Mouse (Mus musculus) liver, adult 2 months (tissue): Measurements from ENCODE around the gene Gldn. TPM values are rescaled to one million over a fixed set of nuclear protein-coding genes. Genes with fewer than 3 reads are reported as not detected.

ENCODE experiments used
- DNase-seq: peaks from one replicate; pipeline ENCODE4 v3.0.0-alpha.2; 2011; ENCODE audit warnings: low read depth, low spot score; ENCODE audit errors: extremely low read depth
- H3K27ac ChIP-seq: fragments of 200-500 bp; replicated peaks from 2 replicates; pipeline ENCODE4 v1.5.1; 2012; ENCODE audit warnings: low read depth, mild to moderate bottlenecking, control low read depth, inconsistent platforms, low read length; ENCODE audit not compliant: insufficient read depth
- H3K27me3 ChIP-seq: fragments of 200-500 bp; 2 replicates; pipeline ENCODE4 v1.6.1; 2012; ENCODE audit warnings: mild to moderate bottlenecking, moderate library complexity, low read length, inconsistent platforms; ENCODE audit not compliant: control insufficient read depth, insufficient read depth
- H3K36me3 ChIP-seq: fragments of 200-500 bp; 2 replicates; pipeline ENCODE4 v1.6.1; 2012; ENCODE audit warnings: low read length, inconsistent platforms; ENCODE audit not compliant: control insufficient read depth, insufficient read depth
- H3K4me1 ChIP-seq: fragments of 200-500 bp; 2 replicates; pipeline ENCODE4 v1.6.1; 2011; ENCODE audit warnings: low read length; ENCODE audit not compliant: control insufficient read depth, insufficient read depth
- H3K4me3 ChIP-seq: fragments of 200-500 bp; 2 replicates; pipeline ENCODE4 v1.5.1; 2011; ENCODE audit warnings: low read depth, mild to moderate bottlenecking, control low read depth, low read length, moderate library complexity; ENCODE audit not compliant: insufficient read depth
- H3K79me2 ChIP-seq: fragments of 200-500 bp; 2 replicates; pipeline ENCODE4 v1.6.1; 2012; ENCODE audit warnings: inconsistent platforms, mild to moderate bottlenecking, low read length, moderate library complexity; ENCODE audit not compliant: control insufficient read depth, insufficient read depth
- H3K9ac ChIP-seq: fragments of 200-500 bp; 2 replicates; pipeline ENCODE4 v1.6.1; 2012; ENCODE audit warnings: low read depth, mild to moderate bottlenecking, control low read depth, inconsistent platforms, low read length
- CTCF ChIP-seq: fragments of 200-500 bp; IDR thresholded peaks from 2 replicates; pipeline ENCODE4 v1.5.1; 2011; ENCODE audit warnings: low read depth, low read length, control low read depth
- POLR2A ChIP-seq: fragments of 200-500 bp; IDR thresholded peaks from 2 replicates; pipeline ENCODE4 v1.6.1; 2011; ENCODE audit warnings: low read length, control low read depth; ENCODE audit not compliant: insufficient read depth; ENCODE audit errors: extremely low read depth
- WGBS: fragments of 180-500 bp; shearing (Covaris S2); methylation state at CpG from one replicate; pipeline ENCODE4 v1.1.7; 2018; 5-methylcytosine and 5-hydroxymethylcytosine counted together
- polyA plus RNA-seq: library from polyadenylated mRNA; depleted of rRNA; stranded (reverse); fragments of >200 nt; gene quantifications from 2 replicates; pipeline ENCODE4 v1.2.3, GENCODE M21; 2012
- total RNA-seq: library from RNA; depleted of rRNA; stranded (reverse); fragments of >200 nt; gene quantifications from 2 replicates; pipeline ENCODE4 v1.2.3, GENCODE M21; 2014

Gldn gene
- total and polyA plus RNA-seq, 2 experiments, result not detected

DNA sequence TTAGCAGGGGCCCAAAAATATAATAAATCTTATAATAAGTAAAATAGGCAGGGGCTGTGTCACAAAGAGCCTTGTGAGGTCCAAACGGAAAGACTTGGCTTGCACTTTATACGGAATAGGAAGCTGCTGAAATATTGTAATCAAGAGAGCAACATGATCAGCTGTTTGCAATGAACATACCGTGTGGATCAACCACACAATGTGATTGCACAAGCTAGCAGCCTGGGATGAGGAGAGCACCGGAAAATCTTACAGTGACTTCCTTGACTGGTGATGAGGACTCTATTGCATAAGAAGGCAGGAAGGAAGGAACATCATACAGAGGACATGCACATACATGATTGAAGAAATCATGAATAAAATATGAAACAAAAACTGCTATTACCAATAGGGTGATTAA lies 11.0 kb upstream of the Gldn start:
- TF ChIP-seq CTCF, result no peak
- 82% methylated on average over 4 of the region's 4 CpGs for WGBS
- no peaks in the 10 kb centered on the region for H3K4me1 ChIP-seq

DNA sequence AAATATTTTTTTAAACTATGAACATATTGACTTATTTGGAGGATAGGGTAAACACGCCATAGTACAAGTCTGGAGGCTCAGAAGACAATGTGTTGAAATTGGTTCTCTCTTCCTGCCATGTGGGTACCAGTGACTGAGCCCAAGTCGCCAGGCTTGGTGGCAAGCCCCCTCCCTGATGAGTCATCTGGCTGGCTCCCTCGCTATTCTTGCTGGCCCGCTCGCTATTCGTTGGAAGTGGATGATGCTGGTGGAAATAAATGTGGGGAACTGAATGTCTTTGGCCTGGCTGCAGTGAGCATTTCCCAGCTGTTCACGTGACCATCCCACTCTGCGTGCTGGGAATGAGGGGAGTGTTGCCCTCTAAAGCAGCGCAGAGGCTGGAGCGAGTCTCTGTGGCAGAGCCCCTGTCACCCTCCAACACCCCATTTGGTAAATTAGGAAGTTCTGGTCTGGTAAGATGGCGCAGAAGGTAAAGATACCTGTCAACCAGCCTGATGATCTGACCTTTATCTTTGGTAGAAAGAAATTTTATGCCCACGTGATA lies 7.2 kb upstream of the Gldn start:
- no peak for TF ChIP-seq CTCF
- no peak for TF ChIP-seq POLR2A
- WGBS, result 81% methylated on average over 12 of the region's 12 CpGs

More for the DNA sequence above, 11.0 kb upstream of the Gldn start:
- H3K9ac ChIP-seq, result no peak overlapping the region
- no peak overlapping the region for H3K27ac ChIP-seq
- H3K27me3 ChIP-seq, result no peaks in the 10 kb centered on the region
- H3K36me3 ChIP-seq, result no peaks in the 10 kb centered on the region
- DNase-seq, result no peak
- H3K79me2 ChIP-seq, result no peaks in the 10 kb centered on the region
- H3K4me3 ChIP-seq, result no peak overlapping the region

DNA sequence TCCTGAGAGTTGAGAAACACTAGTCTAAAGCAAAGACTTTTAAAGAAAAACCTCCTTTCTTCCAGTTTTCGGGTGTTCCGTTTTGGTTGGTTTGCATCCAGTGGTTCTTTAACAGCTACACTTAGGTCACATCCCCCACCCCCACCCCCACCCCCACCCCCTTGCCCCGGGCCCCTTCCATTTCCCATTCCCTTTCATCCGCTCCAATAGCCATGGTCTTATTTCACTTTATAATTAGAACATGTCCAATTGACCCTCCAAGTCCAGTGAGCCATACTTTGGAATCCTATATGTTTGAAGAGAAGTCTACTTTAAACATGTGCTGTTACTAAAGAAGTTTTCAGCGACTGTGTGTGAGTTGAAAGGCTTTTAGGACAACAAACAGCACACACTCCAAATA lies 1.5 kb downstream of the Gldn start:
- DNase-seq, result no peak
- H3K79me2 ChIP-seq, result no peaks in the 10 kb centered on the region
- TF ChIP-seq POLR2A (no peak), CTCF (no peak)
- no peaks in the 10 kb centered on the region for H3K36me3 ChIP-seq
- no peak overlapping the region for H3K4me3 ChIP-seq
- no peak overlapping the region for H3K27ac ChIP-seq
- H3K4me1 ChIP-seq, result no peaks in the 10 kb centered on the region
- WGBS, result 69% methylated on average over 5 of the region's 5 CpGs
- H3K27me3 ChIP-seq, result peaks cover 8% of the 10 kb centered on the region; the same call in 1 of the 2 replicates
- no peak overlapping the region for H3K9ac ChIP-seq

More for the DNA sequence above, 7.2 kb upstream of the Gldn start:
- Histone ChIP-seq H3K27me3 (no peaks in the 10 kb centered on the region), H3K4me1 (no peaks in the 10 kb centered on the region), H3K9ac (no peak overlapping the region), H3K4me3 (no peak overlapping the region), H3K79me2 (no peaks in the 10 kb centered on the region), H3K27ac (no peak overlapping the region), H3K36me3 (no peaks in the 10 kb centered on the region)
- no peak for DNase-seq

DNA sequence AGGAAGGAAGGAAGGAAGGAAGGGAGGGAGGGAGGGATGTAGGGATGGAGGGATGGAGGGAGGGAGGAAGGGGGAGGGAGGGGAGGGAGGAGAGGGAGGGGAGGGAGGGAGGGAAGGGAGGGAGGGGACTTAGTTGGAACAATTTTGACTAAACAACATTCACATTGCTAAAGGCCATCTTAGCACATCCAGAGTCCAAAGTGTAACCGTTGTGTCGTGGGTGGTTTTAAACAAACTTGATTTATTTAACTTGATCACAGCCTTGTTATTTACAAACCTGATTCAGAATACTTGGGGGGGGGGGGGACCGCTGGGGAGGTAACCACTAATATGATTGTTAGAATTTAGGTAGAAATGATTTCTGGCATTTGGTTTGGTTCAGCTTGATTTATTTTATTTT lies 13.1 kb downstream of the Gldn start:
- Histone ChIP-seq H3K27me3 (no peaks in the 10 kb centered on the region), H3K4me1 (peaks cover 12% of the 10 kb centered on the region), H3K27ac (peak overlapping the region; percentile 42; the same call in 1 of the 2 replicates), H3K4me3 (no peak overlapping the region), H3K79me2 (no peaks in the 10 kb centered on the region), H3K36me3 (no peaks in the 10 kb centered on the region), H3K9ac (no peak overlapping the region)
- peak; percentile 82 for DNase-seq
- 21% methylated on average over 3 of the region's 3 CpGs for WGBS
- TF ChIP-seq POLR2A, result no peak
- TF ChIP-seq CTCF, result no peak

DNA sequence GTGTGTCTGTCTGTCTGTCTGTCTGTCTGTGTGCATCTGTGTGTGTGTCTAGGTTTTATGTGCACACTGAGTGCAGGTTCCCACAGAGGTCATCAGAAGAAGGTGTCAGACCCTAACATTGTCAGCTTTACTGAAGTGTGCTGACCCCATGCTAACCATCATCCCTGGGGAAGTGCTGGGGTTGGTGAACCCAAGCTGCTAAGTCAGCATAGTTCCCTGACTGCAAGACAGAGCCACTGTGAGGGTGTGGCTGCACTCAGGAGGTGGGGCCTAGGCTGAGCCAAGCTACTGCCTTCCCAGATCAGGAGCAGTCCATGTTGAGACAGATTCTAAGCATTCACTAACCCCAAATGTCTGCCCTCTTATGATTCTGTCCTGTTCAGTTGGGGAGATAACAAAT lies 13.5 kb downstream of the Gldn start:
- TF ChIP-seq CTCF (no peak), POLR2A (no peak)
- peak overlapping the region; percentile 42 for H3K27ac ChIP-seq
- no peaks in the 10 kb centered on the region for H3K36me3 ChIP-seq
- peak; percentile 64 for DNase-seq
- no peaks in the 10 kb centered on the region for H3K27me3 ChIP-seq
- no peaks in the 10 kb centered on the region for H3K79me2 ChIP-seq
- H3K4me1 ChIP-seq, result peaks cover 12% of the 10 kb centered on the region
- H3K9ac ChIP-seq, result no peak overlapping the region
- H3K4me3 ChIP-seq, result no peak overlapping the region

DNA sequence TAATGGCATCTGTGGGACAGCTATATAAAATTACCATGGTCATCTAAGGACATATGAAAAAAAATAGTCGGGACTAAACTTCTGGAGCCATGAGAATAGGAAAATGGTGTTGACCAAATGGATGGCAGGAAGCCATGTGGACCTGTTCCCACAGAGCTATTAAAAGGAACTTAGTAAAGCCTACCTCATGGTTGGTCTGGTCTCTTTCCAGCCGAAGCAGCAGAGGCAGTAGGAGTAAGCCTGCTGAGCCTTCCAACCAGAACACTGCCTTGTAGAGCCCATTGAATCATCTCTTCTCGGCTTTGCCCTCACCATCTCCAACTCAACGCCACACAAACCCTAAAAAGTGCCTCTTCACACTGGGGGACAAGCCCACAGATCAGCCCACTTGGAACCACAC lies 15.0 kb downstream of the Gldn start:
- 53% methylated on average over 4 of the region's 4 CpGs for WGBS
- Histone ChIP-seq H3K27ac (no peak overlapping the region), H3K27me3 (no peaks in the 10 kb centered on the region), H3K4me1 (peaks cover 12% of the 10 kb centered on the region), H3K79me2 (no peaks in the 10 kb centered on the region), H3K4me3 (no peak overlapping the region), H3K9ac (no peak overlapping the region), H3K36me3 (no peaks in the 10 kb centered on the region)
- DNase-seq, result peak; percentile 43
- TF ChIP-seq CTCF (no peak), POLR2A (no peak)
